Mouse (Mus musculus) intestine, embryonic 16.5 days (tissue): ENCODE data around the gene Pik3c2b. TPM values are rescaled to one million over a fixed set of nuclear protein-coding genes. Genes with fewer than 3 reads are reported as not detected.

Experiments
- ATAC-seq: fragments of 200-750 bp; cut with Nextera tagmentation; 2 replicates; pipeline ENCODE4 v1.8.0; 2017; ENCODE audit warnings: moderate TSS enrichment, moderate library complexity
- H3K27ac ChIP-seq: fragments of 300-500 bp; sonication (generic); 2 replicates; pipeline ENCODE4 v1.5.1; 2014; ENCODE audit warnings: mild to moderate bottlenecking, low read length
- H3K27me3 ChIP-seq: fragments of 300-500 bp; sonication (generic); replicated peaks from 2 replicates; pipeline ENCODE4 v1.6.1; 2014; ENCODE audit warnings: low read length, control low read depth, mixed read lengths; ENCODE audit not compliant: control insufficient read depth, insufficient read depth
- H3K36me3 ChIP-seq: fragments of 300-500 bp; sonication (generic); 2 replicates; pipeline ENCODE4 v1.6.1; 2014; ENCODE audit warnings: low read length, control low read depth; ENCODE audit not compliant: control insufficient read depth, insufficient read depth
- H3K4me1 ChIP-seq: fragments of 300-500 bp; sonication (generic); 2 replicates; pipeline ENCODE4 v1.6.1; 2014; ENCODE audit warnings: low read length, control low read depth, mixed read lengths; ENCODE audit not compliant: control insufficient read depth, insufficient read depth
- H3K4me2 ChIP-seq: fragments of 300-500 bp; sonication (generic); 2 replicates; pipeline ENCODE4 v1.6.1; 2014; ENCODE audit warnings: low read depth, low read length, control low read depth
- H3K4me3 ChIP-seq: fragments of 300-500 bp; sonication (generic); 2 replicates; pipeline ENCODE4 v1.5.1; 2014; ENCODE audit warnings: mild to moderate bottlenecking, low read length
- H3K9ac ChIP-seq: fragments of 300-500 bp; sonication (generic); 2 replicates; pipeline ENCODE4 v1.6.1; 2014; ENCODE audit warnings: low read depth, low read length
- H3K9me3 ChIP-seq: fragments of 300-500 bp; sonication (generic); 2 replicates; pipeline ENCODE4 v1.6.1; 2016; ENCODE audit warnings: low read length, control low read depth; ENCODE audit not compliant: control insufficient read depth
- WGBS: fragments of 180-500 bp; shearing (Covaris S2); extraction: QIAGEN DNeasy Blood & Tissue Kit; methylation state at CpG from one replicate; pipeline ENCODE4 v1.1.7; 2014; 5-methylcytosine and 5-hydroxymethylcytosine counted together
- polyA plus RNA-seq: library from polyadenylated mRNA; unstranded; fragments of >200 nt; fragmentation: Nextera tagmentation; extraction: Ambion mirVana; gene quantifications from 2 replicates; pipeline ENCODE4 v1.2.1, GENCODE M21; 2015

The Pik3c2b gene
- polyA plus RNA-seq, 1 experiment from 2014 or later = 5.3 TPM

DNA sequence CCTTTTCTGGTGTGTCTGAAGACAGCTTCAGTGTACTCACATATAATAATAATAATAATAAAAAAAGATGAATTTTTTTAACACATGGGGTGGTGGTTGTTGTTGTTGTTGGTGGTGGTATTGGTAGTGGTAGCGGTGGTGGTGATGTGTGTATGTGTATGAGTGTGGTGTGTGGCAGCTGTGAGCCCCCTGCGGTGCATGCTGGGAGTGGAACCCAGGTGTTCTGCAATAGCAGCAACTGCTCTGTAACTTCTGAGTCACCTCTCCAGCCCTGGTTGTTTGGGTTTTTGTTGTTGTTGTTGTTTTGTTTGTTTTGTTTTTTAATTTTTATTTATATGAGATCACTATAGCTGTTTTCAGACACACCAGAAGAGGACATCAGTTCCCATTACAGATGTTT, 105.1 kb downstream of the Pik3c2b start:
- Histone ChIP-seq H3K9me3 (peaks cover 5% of the 10 kb centered on the region; the same call in 1 of the 2 replicates), H3K27me3 (no peaks in the 10 kb centered on the region), H3K9ac (no peak overlapping the region), H3K4me3 (no peak overlapping the region), H3K4me2 (no peak overlapping the region), H3K36me3 (no peaks in the 10 kb centered on the region), H3K27ac (no peak overlapping the region), H3K4me1 (no peaks in the 10 kb centered on the region)
- WGBS = 95% methylated on average over 2 of the region's 2 CpGs
- no peak for ATAC-seq

DNA sequence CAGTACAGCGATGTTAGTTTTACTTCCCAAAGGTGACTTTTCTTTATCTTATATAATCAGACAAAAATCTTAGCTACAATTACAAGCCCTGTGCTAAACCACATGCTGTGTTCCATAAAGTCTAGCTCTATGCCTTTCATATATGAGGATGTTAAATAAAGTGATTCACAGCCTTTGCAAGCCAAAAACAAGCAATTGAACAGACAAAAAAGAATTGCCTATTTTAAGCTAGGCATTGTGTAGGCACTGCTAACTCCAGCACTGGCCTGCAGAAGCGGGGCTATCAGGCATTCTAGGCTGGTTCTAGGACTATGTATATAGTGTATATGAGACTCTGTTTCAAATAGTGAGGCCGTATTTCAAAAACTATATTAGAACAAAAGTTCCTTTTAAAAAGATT, 106.7 kb downstream of the Pik3c2b start:
- WGBS = 88% methylated on average over 3 of the region's 3 CpGs
- Histone ChIP-seq H3K4me3 (no peak overlapping the region), H3K9me3 (peaks cover 5% of the 10 kb centered on the region; the same call in 1 of the 2 replicates), H3K27me3 (no peaks in the 10 kb centered on the region), H3K4me2 (no peak overlapping the region), H3K9ac (no peak overlapping the region), H3K27ac (no peak overlapping the region), H3K36me3 (no peaks in the 10 kb centered on the region), H3K4me1 (no peaks in the 10 kb centered on the region)
- no peak for ATAC-seq

DNA sequence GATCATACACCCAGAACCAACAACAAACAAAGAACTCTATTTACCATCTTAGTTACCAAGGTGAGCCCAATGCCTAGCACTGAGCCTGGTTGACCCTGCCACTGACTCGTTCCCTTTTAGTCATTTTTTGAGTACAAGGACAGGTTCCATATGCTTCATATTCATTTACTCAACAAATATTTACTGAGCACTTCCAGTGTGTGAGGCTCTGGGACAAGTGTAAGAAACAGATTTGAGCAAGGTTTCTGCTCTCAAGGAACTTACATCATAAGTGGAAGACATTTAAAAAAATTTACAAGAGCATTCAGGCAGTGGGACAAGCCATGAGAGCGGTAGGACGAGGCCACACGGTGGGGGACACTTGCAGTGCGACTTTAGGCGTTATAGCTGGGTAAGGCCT, 109.8 kb downstream of the Pik3c2b start:
- no peaks in the 10 kb centered on the region for H3K9me3 ChIP-seq
- no peaks in the 10 kb centered on the region for H3K36me3 ChIP-seq
- no peak overlapping the region for H3K4me3 ChIP-seq
- 80% methylated on average over 6 of the region's 6 CpGs for WGBS
- peaks cover 8% of the 10 kb centered on the region for H3K4me1 ChIP-seq
- H3K27ac ChIP-seq = no peak overlapping the region
- no peaks in the 10 kb centered on the region for H3K27me3 ChIP-seq
- H3K9ac ChIP-seq = no peak overlapping the region
- H3K4me2 ChIP-seq = no peak overlapping the region
- no peak for ATAC-seq

Other genes with a start within 250 kb of the Pik3c2b start
- gene Lrrn2, start 165.4 kb upstream of the Pik3c2b start, polyA plus RNA-seq = 3.3 and 3.4 TPM in 2 replicates
- gene Mdm4, start 15.1 kb upstream of the Pik3c2b start, polyA plus RNA-seq = 19.1 and 24.1 TPM in 2 replicates
- 48.0 and 53.7 TPM in 2 replicates for gene Ppp1r15b, start 85.5 kb downstream of the Pik3c2b start, polyA plus RNA-seq
- gene Plekha6, start 118.5 kb downstream of the Pik3c2b start, polyA plus RNA-seq = 10.6 and 11.0 TPM in 2 replicates